Mouse (Mus musculus) testis, adult 2 months (tissue): ENCODE measurements around the gene Cuedc2.

ENCODE experiments used
- CTCF ChIP-seq: fragments of 200-500 bp; IDR thresholded peaks from 2 replicates; pipeline ENCODE4 v1.5.1; 2012; ENCODE audit warnings: low read depth, mild to moderate bottlenecking, inconsistent platforms, low read length, moderate library complexity; ENCODE audit not compliant: control insufficient read depth, insufficient read depth, insufficient replicate concordance
- POLR2A ChIP-seq: fragments of 200-500 bp; IDR thresholded peaks from 2 replicates; pipeline ENCODE4 v1.6.1; 2012; ENCODE audit warnings: low read depth, mild to moderate bottlenecking, inconsistent platforms, low read length, moderate library complexity; ENCODE audit not compliant: control insufficient read depth

GRCm38 (mm10) chr19:46304908-46305333, 33.6 kb downstream of the Cuedc2 start:
- TF ChIP-seq POLR2A, result no peak
- TF ChIP-seq CTCF, result no peak
